Mouse (Mus musculus): ENCODE measurements at regions not wholly inside any gene's neighbourhood (a gene's known extent, or its start where the extent isn't known, plus 50 kb on each side); places are given as distances from the start of the nearest gene placed in this dataset.
A peak's percentile ranks its signal among the peaks of the same experiment; 100 is the strongest.

DNA sequence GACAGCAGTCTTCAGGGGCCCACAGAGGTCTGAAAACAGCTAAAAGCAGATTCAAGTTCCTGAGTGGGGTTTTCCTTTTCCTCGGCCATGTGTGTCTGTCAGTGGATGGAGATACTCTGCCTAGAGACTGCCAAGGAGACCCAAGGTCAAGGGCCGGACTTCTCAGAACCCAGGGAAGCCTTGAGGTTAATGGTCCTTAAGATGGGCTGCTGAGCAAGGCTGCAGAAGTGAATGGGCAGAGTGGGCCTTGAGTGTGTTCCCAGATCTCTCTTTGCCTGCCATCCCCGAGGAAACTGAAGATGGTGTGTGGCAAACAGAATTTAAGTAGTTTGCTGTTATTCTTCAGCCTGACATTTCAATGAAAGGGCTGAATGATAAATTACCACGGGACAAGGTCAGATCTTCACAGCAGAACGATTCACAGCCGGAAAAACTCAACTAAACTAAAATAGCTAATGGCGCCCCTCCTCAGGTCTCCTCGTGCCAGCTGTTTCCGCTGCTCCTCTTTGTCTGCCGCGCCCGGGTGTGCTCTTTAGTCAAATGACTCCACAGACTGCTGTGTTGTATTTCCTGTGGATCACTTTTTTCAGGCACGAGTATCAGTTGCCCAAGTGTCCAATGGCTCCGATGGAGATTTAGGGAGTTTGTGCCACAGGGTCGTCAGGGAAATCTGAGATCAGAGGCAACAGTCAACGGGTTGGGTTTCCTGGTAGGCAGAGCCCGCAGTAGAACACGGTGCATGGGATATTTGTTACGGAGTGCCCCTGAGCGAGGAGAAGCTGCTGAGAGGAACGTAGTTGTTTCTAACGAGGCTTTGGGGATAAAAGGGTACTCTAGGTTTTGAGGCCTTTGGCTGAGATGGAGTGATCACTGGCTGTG is 93.5 kb upstream of the Tut7 start:
- no peak for DNase-seq (ENCODE audit: low spot score)

- no peak for DNase-seq (ENCODE audit: low spot score)
Observed at GRCm38 (mm10) chr13:59915734-59916133, 92.8 kb upstream of the Tut7 start.

- DNase-seq (ENCODE audit: low spot score), result peak; percentile 9
Observed at GRCm38 (mm10) chr13:59910179-59911071, 87.5 kb upstream of the Tut7 start.

DNA sequence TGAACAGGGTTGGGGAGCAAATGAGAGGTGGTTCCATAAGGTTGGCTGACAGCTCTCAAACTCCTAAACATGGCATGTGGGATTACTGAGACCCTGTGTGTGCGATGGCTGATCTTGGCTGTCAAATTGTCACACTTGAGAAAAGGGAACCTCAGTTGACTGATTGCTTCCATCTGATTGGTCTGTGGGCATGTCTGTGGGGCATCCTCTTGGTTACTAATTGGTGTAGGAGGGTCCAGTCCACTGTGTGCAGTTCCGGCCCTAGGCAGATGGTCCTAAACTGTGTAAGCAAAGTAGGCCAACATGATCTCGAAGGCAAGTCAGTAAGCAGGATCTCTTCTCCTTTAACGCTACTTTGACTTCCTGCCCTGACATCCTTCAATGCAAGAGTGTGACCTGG is 86.5 kb upstream of the Tut7 start:
- DNase-seq (ENCODE audit: low spot score), result no peak

GRCm38 (mm10) chr13:59908786-59909185 is 85.8 kb upstream of the Tut7 start:
- DNase-seq (ENCODE audit: low spot score), result no peak

DNA sequence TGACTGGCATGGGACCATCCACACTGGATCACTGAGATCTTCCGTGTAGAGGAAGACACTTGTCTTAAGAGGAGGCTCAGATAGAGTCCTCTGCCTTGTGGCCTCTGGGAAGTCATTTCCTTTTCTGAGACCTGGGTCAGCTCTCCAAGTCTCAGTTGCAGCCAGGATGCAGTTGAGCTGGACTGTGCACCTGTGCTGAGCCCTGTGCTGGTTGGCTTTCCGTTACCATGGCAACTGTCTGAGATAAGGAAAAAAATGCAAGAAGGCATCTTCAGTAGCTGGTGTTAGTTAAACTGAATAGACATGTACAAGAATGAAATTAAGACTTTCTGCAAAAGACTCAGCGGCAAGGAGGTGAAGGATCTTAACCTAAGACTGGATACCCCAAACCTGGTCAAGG is 82.5 kb upstream of the Tut7 start:
- DNase-seq (ENCODE audit: low spot score), result no peak

DNA sequence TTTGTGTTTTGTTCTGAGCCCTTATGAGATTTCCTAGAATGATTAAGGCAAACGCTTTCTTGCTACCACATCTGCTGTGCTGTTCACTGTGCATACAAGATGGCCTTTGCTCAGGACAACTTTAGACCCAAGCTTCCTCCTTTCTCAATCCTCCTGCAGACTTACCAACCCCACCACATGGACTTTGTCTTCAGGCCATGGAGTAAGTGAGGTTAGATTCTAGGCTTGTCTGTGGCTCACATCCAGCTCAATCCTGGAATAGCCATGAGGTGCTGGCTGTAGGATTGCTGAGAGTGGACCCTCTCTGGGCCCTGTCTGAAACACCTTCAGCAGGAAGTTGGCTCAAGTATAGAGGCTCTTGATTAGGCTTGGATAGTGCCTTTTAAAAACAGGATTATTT is 81.5 kb upstream of the Tut7 start:
- no peak for DNase-seq (ENCODE audit: low spot score)

GRCm38 (mm10) chr13:59899521-59899920 is 76.6 kb upstream of the Tut7 start:
- DNase-seq (ENCODE audit: low spot score), result no peak

DNA sequence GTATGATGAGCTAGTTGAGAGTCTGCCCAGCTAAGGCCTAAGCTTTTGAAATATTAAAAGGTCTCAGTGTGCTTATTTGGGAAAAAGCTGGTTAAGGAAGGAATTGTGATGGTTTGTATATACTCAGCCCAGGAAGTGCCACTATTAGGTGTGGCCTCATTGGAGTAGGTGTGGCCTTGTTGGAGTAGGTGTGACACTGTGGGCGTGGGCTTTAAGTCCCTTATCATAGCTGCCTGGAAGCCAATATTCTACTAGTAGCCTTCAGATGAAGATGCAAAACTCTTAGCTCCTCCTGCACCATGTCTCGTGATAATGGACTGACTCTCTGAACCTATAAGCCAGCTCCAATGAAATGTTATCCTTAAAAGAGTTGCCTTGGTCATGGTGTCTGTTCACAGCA is 72.8 kb upstream of the Tut7 start:
- DNase-seq (ENCODE audit: low spot score), result no peak

DNA sequence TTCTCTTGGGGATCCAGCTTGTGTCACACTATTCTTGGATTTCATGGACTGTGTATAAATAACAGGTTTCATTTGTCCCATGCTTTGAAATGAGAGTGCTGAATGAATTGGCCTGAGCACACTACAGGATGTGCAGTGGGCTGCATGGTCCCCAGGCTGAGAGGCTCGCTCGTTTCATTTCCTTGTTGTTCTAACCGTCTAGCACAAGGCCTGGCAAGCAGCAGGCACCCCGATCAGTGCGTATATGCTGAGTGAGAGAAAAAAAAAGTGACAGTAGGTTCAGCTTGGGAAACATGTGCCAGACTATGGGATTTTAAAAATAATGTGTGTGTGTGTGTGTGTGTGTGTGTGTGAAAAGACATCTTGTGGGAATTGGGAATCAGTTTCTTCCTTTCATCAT is 71.1 kb upstream of the Tut7 start:
- no peak for DNase-seq (ENCODE audit: low spot score)

- no peak for DNase-seq (ENCODE audit: low spot score)
Observed at GRCm38 (mm10) chr13:59892961-59893360, 70.0 kb upstream of the Tut7 start.

DNA sequence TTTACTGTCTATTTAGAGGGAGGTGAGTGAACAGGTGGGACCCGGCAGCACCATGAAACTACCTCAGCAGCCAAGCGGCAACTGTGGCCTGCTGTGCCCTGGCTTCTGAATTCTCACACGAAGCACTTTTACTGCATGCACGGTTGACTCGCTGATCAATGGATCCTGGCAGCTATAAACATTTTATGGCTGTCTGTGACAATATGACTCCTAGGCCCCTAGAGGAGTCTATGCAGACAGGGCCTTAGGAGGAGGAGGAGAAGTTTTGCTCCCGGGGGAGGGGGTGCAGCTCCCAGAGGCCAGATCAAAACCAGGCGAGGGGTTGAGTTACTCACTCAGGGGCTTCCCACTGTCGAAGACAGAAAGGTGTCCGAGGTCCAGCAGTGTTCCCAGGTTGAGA is 69.4 kb upstream of the Tut7 start:
- DNase-seq (ENCODE audit: low spot score), result no peak

- no peak for DNase-seq (ENCODE audit: low spot score)
Observed at GRCm38 (mm10) chr13:59891737-59892136, 68.8 kb upstream of the Tut7 start.

DNA sequence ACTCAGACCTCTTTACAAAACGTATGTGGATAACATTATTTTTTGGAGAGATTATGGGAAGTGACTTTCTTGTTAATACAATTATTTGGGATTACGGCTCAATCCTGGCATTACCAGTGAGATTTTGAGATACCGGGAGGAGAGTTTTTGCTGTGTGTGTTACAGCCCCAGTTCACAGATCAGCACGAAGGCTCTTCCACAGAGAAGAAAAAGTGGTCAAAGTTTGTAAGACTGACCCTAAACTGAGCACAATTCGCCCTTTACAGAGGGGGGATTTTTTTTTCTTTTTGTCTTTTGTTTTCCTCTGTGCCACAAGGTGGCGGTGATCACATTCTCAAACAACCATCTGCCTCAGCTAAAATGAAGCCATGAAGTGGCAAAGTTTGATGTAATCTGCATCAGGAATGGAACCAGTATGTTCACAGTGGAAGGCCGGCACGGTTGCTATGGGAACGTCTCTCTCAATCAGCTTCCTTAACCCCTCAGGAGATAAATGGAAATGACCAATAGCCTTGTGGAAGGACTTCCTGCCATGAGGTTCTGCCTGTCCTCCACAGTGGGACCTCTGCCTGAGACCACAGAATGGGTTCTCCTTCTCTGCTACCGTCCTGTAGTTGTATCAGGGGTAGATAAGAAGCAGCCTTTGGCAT is 66.6 kb upstream of the Tut7 start:
- peak; percentile 71 for DNase-seq (ENCODE audit: low spot score)

- no peak for DNase-seq (ENCODE audit: low spot score)
Observed at GRCm38 (mm10) chr13:59888038-59889016, 65.4 kb upstream of the Tut7 start.

DNA sequence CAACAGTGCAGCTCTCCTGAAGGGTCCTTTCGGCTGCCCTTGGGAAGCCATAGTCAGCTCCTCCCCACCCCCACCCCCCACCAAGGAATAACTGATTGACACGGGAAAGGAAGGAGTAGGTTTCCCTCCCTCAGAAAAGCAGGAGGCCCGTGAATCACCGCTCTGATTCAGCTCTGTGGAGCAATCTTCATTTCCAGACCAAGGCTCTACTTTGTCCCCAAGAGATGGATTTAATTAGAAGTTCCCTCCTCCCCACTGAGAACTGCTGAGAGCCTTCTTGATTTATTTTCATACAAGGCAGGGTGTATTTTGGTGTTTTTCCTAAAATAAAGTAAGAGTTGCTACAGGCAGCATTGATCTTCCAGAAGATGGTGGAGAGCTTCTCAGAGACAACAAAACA is 64.4 kb upstream of the Tut7 start:
- no peak for DNase-seq (ENCODE audit: low spot score)

- DNase-seq (ENCODE audit: low spot score), result no peak
Observed at GRCm38 (mm10) chr13:59886572-59886971, 63.6 kb upstream of the Tut7 start.

GRCm38 (mm10) chr13:59881989-59882784 is 59.2 kb upstream of the Tut7 start:
- DNase-seq (ENCODE audit: low spot score), result no peak

GRCm38 (mm10) chr13:59880055-59880454 is 57.1 kb upstream of the Tut7 start:
- no peak for DNase-seq (ENCODE audit: low spot score)

DNA sequence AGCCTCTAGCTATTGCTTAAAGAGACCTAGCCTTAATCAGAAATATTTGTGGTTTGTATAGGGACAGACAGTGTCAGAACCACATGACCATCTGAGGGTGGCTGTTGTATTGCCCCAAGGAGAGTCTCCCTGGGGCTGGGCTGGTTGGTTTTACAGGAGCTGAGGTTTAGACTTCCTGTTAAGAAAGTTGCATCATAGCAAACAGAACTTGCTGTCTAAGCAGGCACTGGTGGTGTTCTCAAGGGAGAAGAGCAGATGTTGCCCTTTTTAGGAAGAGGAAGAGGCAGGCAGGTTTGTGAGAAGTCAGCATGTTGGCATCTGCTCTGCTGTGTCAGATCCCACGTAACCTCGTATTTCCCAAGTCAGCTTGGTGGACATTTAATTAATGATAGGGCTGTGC is 52.7 kb upstream of the Tut7 start:
- DNase-seq (ENCODE audit: low spot score), result peak; percentile 24

Data from MN1 (cell line).